Mouse (Mus musculus) hindbrain, postnatal 0 days (tissue): ENCODE data around the gene Sec61a2. TPM values are rescaled to one million over a fixed set of nuclear protein-coding genes. Genes with fewer than 3 reads are reported as not detected.

ENCODE experiments used
- ATAC-seq: fragments of 200-750 bp; cut with Nextera tagmentation; 2 replicates; pipeline ENCODE4 v1.8.0; 2017; ENCODE audit warnings: mild to moderate bottlenecking, moderate TSS enrichment, moderate library complexity
- DNase-seq: peaks from one replicate; pipeline ENCODE4 v3.0.0-alpha.2; 2015; ENCODE audit warnings: low spot score
- H3K27ac ChIP-seq: fragments of 300-500 bp; sonication (generic); 2 replicates; pipeline ENCODE4 v1.5.1; 2014; ENCODE audit warnings: mild to moderate bottlenecking
- H3K27me3 ChIP-seq: fragments of 300-500 bp; sonication (generic); 2 replicates; pipeline ENCODE4 v1.6.1; 2014; ENCODE audit warnings: low read length, mixed read lengths; ENCODE audit not compliant: insufficient read depth
- H3K36me3 ChIP-seq: fragments of 300-500 bp; sonication (generic); 2 replicates; pipeline ENCODE4 v1.6.1; 2014; ENCODE audit warnings: low read length, mixed read lengths; ENCODE audit not compliant: insufficient read depth
- H3K4me1 ChIP-seq: fragments of 300-500 bp; sonication (generic); 2 replicates; pipeline ENCODE4 v1.6.1; 2014; ENCODE audit warnings: antibody characterized with exemption, low read length, mixed read lengths; ENCODE audit not compliant: insufficient read depth
- H3K4me2 ChIP-seq: fragments of 300-500 bp; sonication (generic); 2 replicates; pipeline ENCODE4 v1.6.1; 2014; ENCODE audit warnings: low read depth, mild to moderate bottlenecking, low read length, moderate library complexity, mixed read lengths
- H3K4me3 ChIP-seq: fragments of 300-500 bp; sonication (generic); 2 replicates; pipeline ENCODE4 v1.5.1; 2014; ENCODE audit warnings: low read length
- H3K9ac ChIP-seq: fragments of 300-500 bp; sonication (generic); replicated peaks from 2 replicates; pipeline ENCODE4 v1.6.1; 2014; ENCODE audit warnings: mild to moderate bottlenecking, low read length, moderate library complexity, mixed read lengths
- H3K9me3 ChIP-seq: fragments of 300-500 bp; sonication (generic); 2 replicates; pipeline ENCODE4 v1.6.1; 2016; ENCODE audit warnings: low read length, mixed read lengths
- CTCF ChIP-seq: IDR thresholded peaks from 2 replicates; pipeline ENCODE4 v1.5.1; 2016; ENCODE audit warnings: antibody characterized with exemption, control low read depth, low read depth
- WGBS: fragments of 180-500 bp; shearing (Covaris S2); extraction: QIAGEN DNeasy Blood & Tissue Kit; methylation state at CpG from one replicate; pipeline ENCODE4 v1.1.7; 2014; 5-methylcytosine and 5-hydroxymethylcytosine counted together
- polyA plus RNA-seq: library from polyadenylated mRNA; unstranded; fragments of >200 nt; fragmentation: Nextera tagmentation; extraction: Ambion mirVana; gene quantifications from 2 replicates; pipeline ENCODE4 v1.2.1, GENCODE M21; 2015
- total RNA-seq: library from RNA; depleted of rRNA; stranded (reverse); fragments of >200 nt; gene quantifications from 2 replicates; pipeline ENCODE4 v1.2.3, GENCODE M21; 2014; rRNA removed

The Sec61a2 gene
- total RNA-seq (109 and 127 TPM in 2 replicates), polyA plus RNA-seq (104 and 105 TPM in 2 replicates)

- H3K27me3 ChIP-seq = no peaks in the 10 kb centered on the region
- DNase-seq = peak; percentile 99
- H3K9me3 ChIP-seq = no peaks in the 10 kb centered on the region
- ATAC-seq = peak; percentile 99
- TF ChIP-seq CTCF = peak; percentile 14; the same call in 1 of the 2 replicates
- peak within 1 kb of the TSS; percentile 70 for H3K4me3 ChIP-seq
- peaks cover 5% of the 10 kb centered on the region; the same call in 1 of the 2 replicates for H3K36me3 ChIP-seq
- WGBS = under 1% methylated on average over 62 of the region's 62 CpGs
- 0 out of 2 replicates have a peak, but pooled peaks cover 4% of the 10 kb centered on the region for H3K4me1 ChIP-seq
- H3K9ac ChIP-seq = peak within 1 kb of the TSS; percentile 79
- H3K27ac ChIP-seq = peak within 1 kb of the TSS; percentile 76
- peak within 1 kb of the TSS; percentile 58 for H3K4me2 ChIP-seq
These were observed at the start of gene Sec61a2 for GRCm38 (mm10) chr2:5894843-5895570. Sec61a2 (minus strand) TSS chr2:5895432.

GRCm38 (mm10) chr2:5943071-5943470, 47.8 kb upstream of the Sec61a2 start:
- DNase-seq = no peak
- 0 out of 2 replicates have a peak overlapping the region, but pooled peaks have one; percentile 80 for H3K27ac ChIP-seq
- peak overlapping the region; percentile 57 for H3K4me3 ChIP-seq
- 0 out of 2 replicates have a peak, but pooled peaks have one; percentile 14 for ATAC-seq
- H3K9me3 ChIP-seq = no peaks in the 10 kb centered on the region
- TF ChIP-seq CTCF = no peak
- H3K36me3 ChIP-seq = no peaks in the 10 kb centered on the region
- peak overlapping the region; percentile 68; the same call in 1 of the 2 replicates for H3K9ac ChIP-seq
- H3K4me2 ChIP-seq = peak overlapping the region; percentile 71
- 37% methylated on average over 4 of the region's 4 CpGs for WGBS
- no peaks in the 10 kb centered on the region for H3K4me1 ChIP-seq
- H3K27me3 ChIP-seq = no peaks in the 10 kb centered on the region

- 2% methylated on average over 36 of the region's 36 CpGs for WGBS
- peak; percentile 98 for ATAC-seq
- TF ChIP-seq CTCF = peak; percentile 48
- peak within 1 kb of the TSS; percentile 71 for H3K4me2 ChIP-seq
- no peaks in the 10 kb centered on the region for H3K36me3 ChIP-seq
- H3K27ac ChIP-seq = peak within 1 kb of the TSS; percentile 80
- H3K4me3 ChIP-seq = peak within 1 kb of the TSS; percentile 57
- H3K27me3 ChIP-seq = no peaks in the 10 kb centered on the region
- no peaks in the 10 kb centered on the region for H3K4me1 ChIP-seq
- no peaks in the 10 kb centered on the region for H3K9me3 ChIP-seq
- DNase-seq = peak; percentile 87
- H3K9ac ChIP-seq = peak within 1 kb of the TSS; percentile 68
These were observed 47.3 kb upstream of the Sec61a2 start, which contains the start of gene Dhtkd1 for GRCm38 (mm10) chr2:5942416-5943032. Dhtkd1 (minus strand) TSS chr2:5942792.

- 57% methylated on average over 11 of the region's 11 CpGs for WGBS
- peak overlapping the region; percentile 80 for H3K27ac ChIP-seq
- no peaks in the 10 kb centered on the region for H3K9me3 ChIP-seq
- no peaks in the 10 kb centered on the region for H3K4me1 ChIP-seq
- H3K36me3 ChIP-seq = no peaks in the 10 kb centered on the region
- peak overlapping the region; percentile 71 for H3K4me2 ChIP-seq
- H3K27me3 ChIP-seq = no peaks in the 10 kb centered on the region
- H3K9ac ChIP-seq = peak overlapping the region; percentile 68
- peak overlapping the region; percentile 57 for H3K4me3 ChIP-seq
- no peak for TF ChIP-seq CTCF
- ATAC-seq = peak; percentile 1; the same call in 1 of the 2 replicates
- no peak for DNase-seq
These were observed 46.7 kb upstream of the Sec61a2 start for GRCm38 (mm10) chr2:5941861-5942415.

- ATAC-seq = no peak
These were observed 45.7 kb upstream of the Sec61a2 start for GRCm38 (mm10) chr2:5940936-5941335.

GRCm38 (mm10) chr2:5939911-5940310, 44.7 kb upstream of the Sec61a2 start:
- Histone ChIP-seq H3K36me3 (no peaks in the 10 kb centered on the region), H3K4me2 (no peak overlapping the region), H3K4me1 (no peaks in the 10 kb centered on the region), H3K27ac (no peak overlapping the region), H3K27me3 (no peaks in the 10 kb centered on the region), H3K4me3 (no peak overlapping the region), H3K9ac (no peak overlapping the region), H3K9me3 (no peaks in the 10 kb centered on the region)
- WGBS = 90% methylated on average over 14 of the region's 14 CpGs
- no peak for DNase-seq
- TF ChIP-seq CTCF = no peak
- ATAC-seq = no peak

More at GRCm38 (mm10) chr2:5940936-5941335, 45.7 kb upstream of the Sec61a2 start:
- 96% methylated on average over 9 of the region's 9 CpGs for WGBS
- no peak overlapping the region for H3K27ac ChIP-seq
- DNase-seq = no peak
- no peaks in the 10 kb centered on the region for H3K4me1 ChIP-seq
- no peak overlapping the region for H3K4me3 ChIP-seq
- H3K27me3 ChIP-seq = no peaks in the 10 kb centered on the region
- no peak overlapping the region for H3K9ac ChIP-seq
- no peaks in the 10 kb centered on the region for H3K36me3 ChIP-seq
- H3K9me3 ChIP-seq = no peaks in the 10 kb centered on the region
- H3K4me2 ChIP-seq = no peak overlapping the region
- no peak for TF ChIP-seq CTCF
